Comparison of ENCODE assay signal across 16 mouse cellular contexts in the genomic region with DNA sequence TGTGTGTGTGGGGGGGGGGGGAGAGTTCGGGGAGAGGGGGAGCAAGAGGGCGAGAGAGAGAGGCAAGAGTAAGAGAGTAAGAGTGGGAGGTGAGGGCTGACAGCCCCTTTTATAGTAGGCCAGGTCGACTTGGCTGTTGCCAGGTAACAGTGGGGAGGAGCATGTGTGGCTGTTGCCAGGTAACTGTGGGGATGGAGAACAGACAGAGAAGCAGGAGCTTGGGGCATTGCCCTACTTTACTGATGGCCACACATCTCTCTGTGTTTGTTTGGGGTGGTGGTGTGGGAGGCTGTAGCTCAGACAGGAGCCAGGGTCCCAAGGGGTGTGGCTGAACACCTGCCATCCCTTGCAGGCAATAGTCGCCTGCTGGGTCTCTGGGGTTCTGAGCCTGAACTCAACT.
DNase-seq lines count a peak whose midpoint lies in the region; ATAC-seq lines count a peak whose summit lies in the region.
"Had no signal": no experiment of that assay in that cellular context is flagged by ENCODE, and none has a peak within 500 bp of the region (broad histone marks: within the 10 kb centered on the region; RNA-seq: fewer than 3 reads in every experiment).

No protein-coding gene starts in this region.

- no peaks in the 10 kb centered on the region for H3K27me3 ChIP-seq in hindbrain, embryonic 15.5 days
- H3K27me3 ChIP-seq: CH12.LX; limb, embryonic 13.5 days had no signal

- H3K4me2 ChIP-seq in hindbrain, embryonic 15.5 days: no peak overlapping the region
- H3K4me2 ChIP-seq: heart, embryonic 12.5 days; limb, embryonic 13.5 days had no signal

- intact Hi-C loops in left cerebral cortex, postnatal 14 days (cut with DNase I): no loop called here
- intact Hi-C loops in left cerebral cortex, postnatal 4 days (cut with DNase I): no loop called here
- intact Hi-C loops in heart, postnatal 10 days (cut with DNase I): no loop called here

- H3K9me3 ChIP-seq in hindbrain, embryonic 15.5 days: no peaks in the 10 kb centered on the region
- H3K9me3 ChIP-seq: heart, embryonic 12.5 days; limb, embryonic 13.5 days had no signal

- H3K27ac ChIP-seq in hindbrain, embryonic 15.5 days (replicated peaks): no peak overlapping the region
- H3K27ac ChIP-seq: layer of hippocampus, adult 2 months; limb, embryonic 13.5 days had no signal

- WGBS in hindbrain, embryonic 15.5 days: 39% methylated on average over 3 of the region's 4 CpGs

- H3K36me3 ChIP-seq in hindbrain, embryonic 15.5 days: no peaks in the 10 kb centered on the region
- H3K36me3 ChIP-seq: heart, embryonic 12.5 days; limb, embryonic 13.5 days had no signal

- ATAC-seq in hindbrain, embryonic 15.5 days (ENCODE audit: low FRiP score, low read depth): peak; percentile 59
- ATAC-seq in CD4-positive, CD25-positive, alpha-beta regulatory T cell, adult 4 months: no peak

- H3K9ac ChIP-seq in hindbrain, embryonic 15.5 days: no peak overlapping the region
- H3K9ac ChIP-seq: heart, embryonic 12.5 days; limb, embryonic 13.5 days had no signal

- 0 out of 2 replicates have a peak, but pooled peaks cover 3% of the 10 kb centered on the region for H3K4me1 ChIP-seq in hindbrain, embryonic 15.5 days (replicated peaks)
- H3K4me1 ChIP-seq: heart, embryonic 12.5 days had no signal

- DNase-seq in left cerebral cortex, postnatal 14 days (ENCODE audit: low spot score in 2 of 2): peak; percentile 11 to 53
- DNase-seq in left cerebral cortex, postnatal 4 days: no peak
- peak; percentile 33 for DNase-seq in R1 (ENCODE audit: low read depth, low spot score)
- DNase-seq in brain, adult 2 months (ENCODE audit: low read depth, low spot score): peak; percentile 56
- no peak for DNase-seq in cerebellum, postnatal 25 days
- no peak for DNase-seq in heart, postnatal 10 days
- DNase-seq: cerebellum, adult 11-12 months; embryo, embryonic 11 days; gastrocnemius, postnatal 14 days had no signal

- H3K4me3 ChIP-seq in hindbrain, embryonic 15.5 days: no peak overlapping the region
- H3K4me3 ChIP-seq: erythroblast, embryonic 14.5 days; heart, embryonic 12.5 days; layer of hippocampus, adult 2 months; limb, embryonic 13.5 days had no signal

Comparison
In these comparisons a context has a peak if more than half of its experiments do, and no peak if none do; other contexts are left out.
1. DNase-seq: peak in left cerebral cortex, postnatal 14 days (2 of 2), R1 (single experiment) and brain, adult 2 months (single experiment); none in left cerebral cortex, postnatal 4 days (single experiment), cerebellum, postnatal 25 days (0 of 2) and heart, postnatal 10 days (0 of 2).